Mouse (Mus musculus): ENCODE measurements around the gene Snrk. TPM values are rescaled to one million over a fixed set of nuclear protein-coding genes. Genes with fewer than 3 reads are reported as not detected.
A peak's percentile ranks its signal among the peaks of the same experiment; 100 is the strongest.

The Snrk gene
- total RNA-seq, 2 experiments from 2014 or later, result 45.3 to 58.3 TPM

DNA sequence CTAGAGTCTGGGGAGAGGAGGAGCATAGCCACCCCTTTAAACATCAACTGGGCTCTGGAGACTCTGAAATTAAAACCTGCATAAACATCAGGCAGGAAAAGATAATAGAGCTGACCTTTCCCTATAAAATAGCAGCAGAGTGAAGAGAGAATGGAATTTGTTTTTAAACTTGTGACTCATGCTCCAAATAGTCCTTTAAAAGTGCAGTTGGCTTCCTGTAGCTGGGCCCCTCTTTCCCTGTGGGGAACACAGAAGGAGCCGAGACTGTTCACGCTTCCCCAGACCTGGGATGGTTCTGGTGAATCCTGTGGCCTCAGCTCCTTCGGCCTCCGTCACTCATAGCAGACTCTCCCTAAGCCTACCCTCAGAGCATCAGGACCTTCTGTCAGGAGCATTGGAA is 61.4 kb downstream of the Snrk start:
- DNase-seq (ENCODE audit: low spot score), result no peak

DNA sequence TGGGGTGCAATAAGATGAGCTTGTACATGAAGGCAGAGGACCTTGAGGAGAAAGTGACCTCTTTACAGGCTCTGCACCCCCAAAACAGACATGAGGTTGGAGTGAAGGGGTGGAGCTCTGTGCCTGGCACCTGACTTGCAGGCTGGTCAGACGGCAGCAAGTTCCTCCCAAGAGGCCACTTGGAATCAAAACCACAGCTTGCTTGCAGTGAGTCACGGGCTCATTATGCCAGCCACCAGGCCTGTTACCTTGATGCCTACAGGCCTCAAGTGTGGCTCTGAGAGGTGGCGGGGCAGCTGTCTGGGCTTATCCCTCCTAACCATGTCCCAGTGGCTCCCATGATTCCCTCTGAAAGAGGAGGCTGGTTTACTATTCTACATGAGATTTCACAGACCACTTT is 63.0 kb downstream of the Snrk start:
- DNase-seq (ENCODE audit: low spot score), result no peak

DNA sequence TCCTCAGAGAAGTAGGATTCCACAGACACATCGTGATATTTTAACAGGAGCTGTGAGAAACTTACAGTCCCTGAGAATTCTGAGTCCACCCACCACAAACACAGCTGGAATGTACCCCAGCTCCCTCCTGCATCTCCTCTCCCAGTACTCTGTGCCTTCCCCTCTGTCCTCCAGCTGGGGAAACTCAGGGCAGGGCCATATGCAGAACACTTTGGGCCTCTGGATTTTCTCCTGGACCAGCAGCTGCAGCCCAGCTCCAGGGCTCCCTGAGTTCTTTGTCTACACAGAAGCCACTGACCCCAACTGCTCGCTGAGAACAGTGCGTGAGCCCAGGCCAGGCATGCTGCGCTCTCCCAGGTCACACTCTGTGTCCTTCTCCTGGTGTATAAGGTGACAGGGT is 66.0 kb downstream of the Snrk start:
- DNase-seq (ENCODE audit: low spot score), result no peak

DNA sequence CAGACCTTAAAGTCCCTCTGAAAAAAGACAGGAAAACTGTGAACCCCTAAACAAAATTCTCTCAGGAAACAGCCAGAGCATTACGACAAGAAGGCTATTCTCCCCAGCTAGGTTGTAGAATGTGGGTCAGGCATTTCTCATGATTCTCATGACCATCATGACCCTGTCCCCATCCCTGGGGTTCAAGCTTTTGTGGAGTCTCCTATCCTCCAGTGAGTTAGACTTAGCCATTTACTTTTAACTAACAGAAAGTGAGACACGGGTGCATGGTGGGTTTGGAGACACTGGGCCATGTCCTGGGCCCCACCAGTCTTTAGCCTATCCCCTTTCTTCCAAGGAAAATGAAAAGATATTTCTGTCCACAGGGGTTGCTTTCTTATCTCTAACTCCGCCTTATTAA is 67.3 kb downstream of the Snrk start:
- no peak for DNase-seq (ENCODE audit: low spot score)

DNA sequence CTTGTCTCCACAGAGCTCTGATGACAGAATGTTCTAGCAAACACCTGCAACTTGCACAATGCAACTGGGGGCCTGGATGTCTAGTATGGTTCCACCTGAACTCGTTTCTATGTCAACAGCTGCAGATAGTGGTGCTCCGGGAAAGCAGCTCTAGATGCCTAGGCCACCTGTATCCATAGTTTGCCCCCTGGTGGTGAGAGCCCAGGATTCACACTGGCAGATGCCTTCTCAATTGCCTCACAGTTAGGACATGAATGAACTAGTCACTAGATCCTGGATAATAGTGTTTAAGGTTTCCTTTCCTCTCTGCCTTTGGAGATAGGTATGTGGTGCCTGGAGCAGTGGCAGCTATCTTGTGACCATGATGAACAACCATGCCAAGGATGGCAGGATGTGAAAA is 68.0 kb downstream of the Snrk start:
- peak; percentile 88 for DNase-seq (ENCODE audit: low spot score)

DNA sequence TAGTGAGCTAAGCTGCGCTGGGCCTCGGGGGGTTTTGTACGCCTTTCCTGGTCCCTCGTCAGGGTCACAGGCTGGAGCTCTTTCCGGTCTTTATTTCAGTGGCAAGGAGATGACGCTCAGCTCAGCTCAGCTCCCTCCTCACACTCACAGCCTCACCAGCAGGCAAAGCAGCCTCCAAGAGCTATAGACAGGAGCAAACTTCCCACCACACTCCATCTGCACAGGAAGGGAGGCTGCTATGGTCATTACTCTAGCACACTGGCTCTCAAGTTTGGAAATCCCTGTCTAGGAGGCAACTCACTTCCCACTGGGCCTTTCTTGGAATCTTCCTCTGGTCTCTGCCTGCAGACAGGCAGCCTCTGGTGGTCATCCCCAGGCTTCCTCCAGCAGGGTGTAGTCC is 68.9 kb downstream of the Snrk start:
- no peak for DNase-seq (ENCODE audit: low spot score)

DNA sequence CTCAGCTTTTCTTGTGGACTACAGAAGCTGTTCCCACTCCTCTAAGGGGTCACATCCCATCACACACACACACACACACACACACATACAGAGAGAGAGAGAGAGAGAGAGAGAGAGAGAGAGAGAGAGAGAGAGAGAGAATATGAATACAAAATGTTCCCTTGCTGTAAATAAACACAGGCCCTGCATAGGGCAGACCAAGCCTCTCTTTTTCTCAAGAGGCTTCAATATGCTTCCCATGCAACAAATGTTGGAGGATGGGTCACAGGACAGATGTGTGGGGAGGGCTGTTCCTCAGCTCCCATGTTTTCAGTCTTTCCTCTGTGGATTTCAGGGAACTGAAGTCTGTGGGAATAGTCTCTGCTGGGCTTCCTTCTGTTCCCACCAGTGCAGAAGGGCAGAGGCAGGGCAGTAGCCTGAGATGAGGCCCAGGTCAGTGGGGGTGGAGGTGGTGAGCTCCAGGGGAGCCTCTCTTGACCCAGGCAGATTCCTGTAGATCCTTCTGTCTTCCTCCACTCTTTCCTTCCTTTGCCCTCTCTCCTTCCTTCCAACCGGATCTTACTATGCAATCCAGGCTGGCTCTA is 69.7 kb downstream of the Snrk start:
- DNase-seq (ENCODE audit: low spot score), result no peak

DNA sequence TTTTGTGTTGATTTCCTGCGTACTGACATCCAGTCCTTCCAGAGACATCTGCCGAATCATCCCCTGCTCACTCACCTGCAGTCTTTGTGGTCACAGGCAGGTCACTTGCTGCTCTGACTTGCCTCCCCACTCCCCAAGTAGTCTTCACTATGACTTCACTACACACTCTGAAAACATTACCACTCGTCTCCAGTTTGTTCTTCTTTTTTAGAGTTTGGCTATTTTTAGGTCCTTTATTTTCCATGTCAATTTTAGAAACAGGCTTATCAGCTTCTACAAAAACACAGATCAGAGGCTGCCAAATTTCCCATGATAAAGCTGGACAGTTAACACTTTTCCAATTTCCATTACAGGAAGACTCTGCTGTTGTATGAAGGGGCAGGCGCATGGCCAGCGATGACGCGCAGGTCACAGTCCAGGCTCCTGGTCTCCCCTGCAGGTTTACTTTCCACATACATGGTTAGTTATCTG is 70.4 kb downstream of the Snrk start:
- no peak for DNase-seq (ENCODE audit: low spot score)

DNA sequence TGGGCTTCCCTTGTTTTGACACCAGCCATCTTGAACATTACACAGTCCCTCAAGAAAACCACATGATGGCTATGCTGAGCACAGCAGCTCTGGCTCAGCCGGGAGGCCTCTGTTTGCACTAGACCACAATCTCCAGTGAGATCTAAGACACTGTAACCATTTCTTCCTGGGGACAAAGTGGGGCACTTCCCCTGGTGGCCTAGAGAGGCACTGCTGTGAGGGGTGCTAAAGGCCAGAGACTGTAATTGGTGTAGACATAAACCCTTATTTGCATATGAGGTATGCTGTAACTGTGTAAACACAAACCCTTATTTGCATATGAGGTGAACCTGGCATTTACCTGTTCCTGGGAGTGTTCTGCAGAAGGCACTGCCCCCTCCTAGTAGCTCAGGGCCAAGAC is 71.7 kb downstream of the Snrk start:
- DNase-seq (ENCODE audit: low spot score), result no peak

DNA sequence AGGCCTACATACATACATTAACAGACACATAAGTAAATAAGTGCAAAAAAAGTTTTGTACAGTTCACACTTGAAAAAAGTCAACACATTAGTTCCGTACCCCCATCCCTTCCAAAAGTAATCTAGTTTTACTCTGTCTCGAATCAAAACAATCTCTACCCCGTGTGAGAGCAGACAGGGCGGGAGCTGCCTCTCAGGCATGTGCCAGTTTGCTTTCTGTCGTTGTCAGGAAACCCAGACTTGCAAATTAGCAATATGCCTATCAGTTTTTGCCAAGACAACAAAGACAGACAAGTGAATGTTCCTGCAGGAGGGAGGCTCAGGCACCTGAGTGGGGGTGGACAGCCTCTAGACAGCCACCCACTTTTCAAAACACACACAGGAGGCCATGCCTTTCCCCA is 76.3 kb downstream of the Snrk start:
- no peak for DNase-seq (ENCODE audit: low spot score)

DNA sequence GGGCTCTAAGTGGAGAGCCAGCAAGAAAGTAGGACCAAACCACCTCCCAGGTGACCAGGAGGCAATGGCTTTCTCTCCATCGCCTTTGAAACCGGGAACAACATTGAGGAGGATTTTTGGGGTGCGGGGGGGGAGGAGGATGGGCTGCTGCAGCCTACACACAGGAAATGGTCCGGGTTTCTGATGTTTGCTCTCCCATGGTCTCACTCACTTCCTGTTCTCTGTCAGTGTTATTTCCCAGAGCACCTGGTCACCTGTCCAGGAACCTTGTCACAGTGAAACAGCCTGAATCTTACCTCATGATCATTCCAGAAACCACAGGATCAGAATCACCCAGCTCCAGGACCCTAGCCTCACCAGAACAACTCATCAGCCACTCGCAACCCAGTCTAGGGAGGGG is 76.8 kb downstream of the Snrk start:
- DNase-seq (ENCODE audit: low spot score), result no peak

DNA sequence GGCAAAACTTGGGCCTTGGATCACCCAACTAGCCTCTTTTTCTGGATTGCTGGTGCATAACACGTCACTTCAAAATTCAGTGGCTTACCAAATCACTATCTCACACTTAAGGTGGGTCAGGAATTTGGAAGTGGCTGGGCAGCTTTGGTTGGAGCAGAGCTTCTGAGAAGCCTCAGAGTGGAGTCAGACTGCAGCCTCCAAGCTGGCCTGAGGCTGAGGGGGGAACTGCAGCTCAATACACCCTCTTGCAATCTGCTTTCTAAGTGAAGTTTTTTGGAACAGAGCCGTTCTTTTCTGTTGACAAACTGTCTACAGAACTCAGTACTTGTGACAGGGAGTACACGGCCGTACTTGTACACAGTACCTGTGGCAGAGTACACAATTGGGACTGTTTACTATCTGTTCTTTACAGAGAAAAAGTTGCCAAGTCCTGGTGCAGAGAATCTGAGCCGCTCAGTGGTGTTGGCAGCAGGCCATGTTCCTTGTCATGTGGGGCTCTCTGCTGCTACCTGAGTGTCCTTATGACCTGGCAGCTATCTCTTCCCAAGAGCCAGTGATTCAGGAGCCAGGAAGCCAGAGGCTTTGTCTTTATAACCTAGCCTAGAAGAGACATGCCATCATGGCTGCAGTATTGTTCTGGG is 78.1 kb downstream of the Snrk start:
- peak; percentile 59 for DNase-seq (ENCODE audit: low spot score)

DNA sequence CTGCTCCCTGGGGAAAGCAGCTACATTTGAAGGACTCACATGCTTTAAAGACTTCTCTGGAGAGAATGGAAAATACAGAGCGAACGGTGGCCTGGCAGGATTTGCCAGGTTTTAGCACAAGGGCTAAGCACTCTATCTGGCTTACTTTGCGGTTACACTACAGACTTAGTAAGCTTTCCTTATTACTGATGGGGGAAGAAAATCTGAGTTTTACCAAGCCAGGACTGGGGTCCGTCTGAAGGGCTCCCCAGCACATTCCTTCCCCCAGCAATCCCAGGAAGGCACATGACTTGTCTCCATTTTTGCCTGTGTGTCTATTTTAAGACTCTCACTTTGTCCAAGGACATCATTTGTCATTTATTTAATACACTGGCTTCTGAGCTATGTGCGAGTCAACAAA is 80.0 kb downstream of the Snrk start:
- no peak for DNase-seq (ENCODE audit: low spot score)

DNA sequence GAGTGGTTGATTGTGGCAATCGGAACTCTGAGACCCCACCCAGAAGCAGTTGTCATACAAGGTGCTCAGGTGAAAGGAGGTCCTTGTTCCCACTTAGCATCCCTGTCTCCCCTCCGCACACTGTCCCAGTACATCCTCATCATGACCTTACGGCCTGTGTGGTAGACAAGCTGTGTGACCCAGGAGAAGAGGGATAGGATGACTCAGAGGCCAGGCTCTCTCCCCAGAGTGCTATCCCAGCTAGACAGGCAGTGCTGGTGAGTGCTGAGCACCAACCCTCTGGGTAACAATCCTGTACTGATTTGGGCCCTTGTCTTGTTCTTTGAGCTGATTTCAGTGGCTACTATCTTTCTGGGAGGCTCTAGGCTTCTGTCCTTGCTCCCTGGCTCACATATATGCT is 81.6 kb downstream of the Snrk start:
- DNase-seq (ENCODE audit: low spot score), result no peak

DNA sequence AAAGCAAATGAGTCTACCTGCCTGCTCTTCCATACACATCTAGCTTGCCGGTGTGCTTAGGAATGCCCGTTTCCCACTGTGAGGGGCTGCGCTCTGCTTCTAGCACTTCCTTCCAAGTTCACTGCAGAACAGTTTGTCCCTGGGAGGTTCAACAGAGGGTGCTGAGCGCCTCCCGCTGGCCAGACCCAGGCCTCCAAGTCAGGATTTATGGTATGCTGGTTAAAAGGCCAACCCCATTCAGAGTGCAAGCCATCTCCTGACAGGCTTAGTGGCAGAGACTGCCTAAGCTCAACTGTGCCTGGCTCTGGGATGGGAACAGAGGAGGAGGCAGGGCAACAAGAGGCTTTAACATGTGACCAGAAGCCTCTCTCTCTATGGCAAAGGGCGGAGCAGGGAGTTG is 82.2 kb downstream of the Snrk start:
- DNase-seq (ENCODE audit: low spot score), result peak; percentile 89

DNA sequence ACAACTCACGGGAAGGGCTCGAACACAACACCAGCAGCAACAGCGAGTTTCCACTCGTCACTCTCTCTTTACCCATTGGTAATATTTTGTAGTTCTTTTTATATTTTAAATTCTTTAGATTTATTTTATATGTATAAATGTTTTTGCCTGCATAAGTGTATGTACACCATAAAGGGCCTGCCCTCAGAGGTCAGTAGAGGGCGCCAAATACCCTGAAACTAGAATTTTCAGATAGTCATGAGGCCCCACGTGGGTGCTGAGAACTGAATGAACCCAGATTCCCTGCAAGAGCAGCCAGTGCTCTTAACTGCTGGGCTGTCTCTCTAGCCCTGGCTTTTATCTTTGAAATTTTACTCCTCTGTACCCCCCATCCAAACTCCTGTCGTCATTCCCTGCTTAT is 87.4 kb downstream of the Snrk start:
- DNase-seq (ENCODE audit: low spot score), result no peak

DNA sequence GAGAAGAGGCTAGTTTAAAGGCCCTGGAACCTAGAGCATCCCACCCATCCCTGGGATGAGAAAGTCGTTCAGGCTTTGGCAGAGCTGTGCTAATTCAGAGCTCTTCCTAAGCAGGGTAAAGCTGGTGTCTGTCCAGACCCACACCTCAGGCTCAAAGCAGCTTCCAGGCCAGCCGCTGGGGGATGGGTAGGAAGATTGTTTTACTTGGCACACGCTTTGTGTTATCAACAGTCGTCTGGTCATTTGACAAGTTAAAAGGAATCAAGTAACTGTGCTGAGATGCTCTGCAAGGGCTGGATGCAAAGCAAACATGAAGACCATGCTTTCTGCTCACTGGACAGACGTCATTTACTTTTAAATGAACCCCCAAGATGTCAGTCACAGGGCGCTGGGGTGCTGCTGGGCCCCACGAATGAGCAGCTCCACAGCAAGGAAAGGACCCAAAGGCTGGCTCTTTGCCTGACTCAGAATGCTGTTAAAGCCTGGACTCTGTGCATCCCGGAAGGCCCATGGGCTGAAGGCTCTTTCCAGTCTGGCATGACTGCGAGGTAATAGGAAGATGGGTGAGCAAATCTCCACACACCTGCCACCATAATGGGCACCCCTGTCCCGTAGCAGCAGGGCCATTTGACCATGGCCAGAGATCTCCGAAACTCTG is 88.6 kb downstream of the Snrk start:
- peak; percentile 48 for DNase-seq (ENCODE audit: low spot score)

DNA sequence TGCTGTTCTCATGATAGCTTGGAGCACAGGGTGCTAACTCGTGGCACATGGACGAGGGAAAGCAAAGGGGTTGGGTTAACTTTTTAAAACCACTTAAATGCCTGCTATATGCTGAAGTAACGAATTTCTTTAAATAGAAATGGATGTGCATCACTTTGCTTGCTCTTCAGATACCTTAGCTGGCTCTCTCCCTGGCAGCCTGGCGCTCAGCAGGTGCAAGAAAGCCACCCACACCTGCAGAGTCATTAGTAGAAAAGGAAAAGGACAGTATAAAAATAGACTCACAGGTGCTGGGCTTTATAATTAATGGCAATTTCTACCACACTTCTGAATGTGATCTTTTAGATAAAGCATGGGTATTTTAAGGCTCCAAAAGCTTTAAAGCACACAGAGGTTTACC is 91.2 kb downstream of the Snrk start:
- no peak for DNase-seq (ENCODE audit: low spot score)

DNA sequence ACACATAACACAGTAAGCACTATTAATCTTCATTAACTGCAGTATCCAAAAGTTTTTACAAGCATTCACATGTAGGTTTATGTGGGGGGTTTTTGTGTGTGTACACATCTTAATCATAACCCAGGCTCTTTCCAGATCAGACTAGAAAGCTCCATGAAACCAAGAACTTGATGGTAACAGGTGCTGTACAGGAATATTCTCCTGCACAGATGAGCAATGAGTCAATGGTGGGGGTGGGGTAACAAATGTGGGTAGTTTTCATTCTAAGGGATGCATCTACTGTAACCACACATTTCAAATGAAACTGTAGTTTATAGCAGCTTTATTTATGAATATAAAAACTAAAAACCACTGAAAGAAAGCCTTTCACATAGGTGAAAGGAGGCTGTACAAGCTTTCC is 98.1 kb downstream of the Snrk start:
- DNase-seq (ENCODE audit: low spot score), result no peak

DNA sequence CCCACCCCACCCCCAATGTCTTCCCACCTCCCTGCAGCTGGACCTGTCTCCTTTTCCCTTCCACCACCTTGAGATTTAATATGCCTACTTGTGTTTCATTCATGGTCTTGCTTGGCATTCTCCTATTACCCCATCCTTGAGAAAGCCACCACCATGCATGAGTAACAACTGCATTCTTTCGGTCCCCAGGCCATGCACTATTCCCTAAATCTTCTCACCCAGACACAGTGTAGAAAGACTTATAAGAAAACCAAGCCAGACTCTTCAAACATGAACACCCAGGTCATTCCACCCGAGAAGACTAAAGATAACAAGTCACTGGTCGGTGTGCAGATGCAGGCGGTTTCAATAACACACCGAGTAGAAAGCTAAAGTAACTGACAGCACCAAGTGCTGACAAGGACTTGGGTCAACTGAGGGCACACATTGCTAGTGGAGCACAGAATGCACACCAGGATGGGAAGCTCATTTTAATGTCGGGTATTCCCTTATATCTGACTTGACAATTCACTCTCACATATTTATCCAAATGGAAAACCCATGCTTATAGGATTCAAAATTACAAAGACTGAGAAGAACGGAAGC is 100.0 kb downstream of the Snrk start:
- DNase-seq (ENCODE audit: low spot score), result no peak

Data from gastrocnemius, adult 18-20 months (tissue).